Mouse (Mus musculus) neural tube, embryonic 10.5 days (tissue): ENCODE results near the gene Grb14.

Experiments used
- DNase-seq: peaks from one replicate; pipeline ENCODE4 v3.0.0-alpha.2; 2017; ENCODE audit warnings: low spot score; ENCODE audit errors: extremely low spot score

Grb14 gene

DNA sequence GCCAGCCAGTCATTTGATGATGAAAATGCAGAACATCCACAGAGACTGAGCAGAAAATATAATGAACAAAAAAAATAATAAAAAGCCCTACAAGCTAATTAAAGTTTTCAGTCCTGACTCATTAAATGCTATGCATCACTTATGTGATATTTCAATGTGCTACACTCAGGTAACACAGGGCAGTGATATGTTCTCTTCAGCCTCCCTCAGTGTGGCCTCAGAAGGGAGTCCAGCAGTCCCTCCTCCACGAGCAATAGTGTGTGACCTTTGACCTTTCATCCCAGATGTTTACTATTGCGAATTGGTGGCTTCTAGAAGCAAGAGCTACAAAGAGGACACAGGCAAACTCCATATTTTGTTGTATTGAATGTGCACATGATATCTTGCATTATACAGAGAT, 146.5 kb downstream of the Grb14 start:
- DNase-seq, result no peak
